Mouse (Mus musculus): ENCODE results near the gene Blcap. TPM values are rescaled to one million over a fixed set of nuclear protein-coding genes. Genes with fewer than 3 reads are reported as not detected.

Gene Blcap
- polyA plus RNA-seq, 1 experiment from 2014 or later = 49.8 TPM

- 10% methylated on average over 14 of the region's 14 CpGs for WGBS
- ATAC-seq (ENCODE audit: insufficient read depth) (peak; percentile 44), DNase-seq (peak; percentile 62)
- H3K27ac ChIP-seq (ENCODE audit: low read depth) = peak overlapping the region; percentile 39
- H3K9ac ChIP-seq = no peak overlapping the region
- H3K4me3 ChIP-seq (ENCODE audit: low read depth, low read length) = no peak overlapping the region
- peak overlapping the region; percentile 53 for H3K4me2 ChIP-seq
- H3K36me3 ChIP-seq (ENCODE audit: insufficient read depth) = no peaks in the 10 kb centered on the region
- H3K9me3 ChIP-seq (ENCODE audit: low read depth, low read length) = no peaks in the 10 kb centered on the region
- TF ChIP-seq CTCF (IDR thresholded peaks at IDR 0.05; ENCODE audit: low read depth) = no peak
- no peaks in the 10 kb centered on the region for H3K27me3 ChIP-seq (ENCODE audit: insufficient read depth, low read length)
- H3K4me1 ChIP-seq (ENCODE audit: insufficient read depth) = peaks cover 7% of the 10 kb centered on the region; the same call in 1 of the 2 replicates
Measured at GRCm38 (mm10) chr2:157506779-157507178, 64.3 kb downstream of the Blcap start.

Small RNA genes within 50 kb of the gene (microRNA-seq; reads per million reads assigned to microRNA genes)
- gene Gm23134 (ENCODE audit: borderline number of aligned reads) = 2.6 reads per million, percentile 6 among the genes with 10 or more reads in this experiment

Other genes with a start within 250 kb of the Blcap start
- not detected in 2 replicates for gene Ghrh, start 223.8 kb downstream of the Blcap start, polyA plus RNA-seq (2014; fragmentation: Nextera tagmentation; extraction: Ambion mirVana)
- 38.7 and 42.6 TPM in 2 replicates for gene Manbal, start 203.7 kb downstream of the Blcap start, polyA plus RNA-seq (2014; fragmentation: Nextera tagmentation; extraction: Ambion mirVana)
- 16.4 and 18.9 TPM in 2 replicates for gene Src, start 152.8 kb downstream of the Blcap start, polyA plus RNA-seq (2014; fragmentation: Nextera tagmentation; extraction: Ambion mirVana)
- 414 and 435 TPM in 2 replicates for gene Nnat, start 11.2 kb downstream of the Blcap start, polyA plus RNA-seq (2014; fragmentation: Nextera tagmentation; extraction: Ambion mirVana)
- 57.7 and 60.9 TPM in 2 replicates for gene Ctnnbl1, start 166.1 kb upstream of the Blcap start, polyA plus RNA-seq (2014; fragmentation: Nextera tagmentation; extraction: Ambion mirVana)